Mouse (Mus musculus) lung, adult 18-20 months (tissue): ENCODE measurements around the gene Pigp.
A peak's percentile ranks its signal among the peaks of the same experiment; 100 is the strongest.

ENCODE experiments used
- DNase-seq, 2 experiments: peaks; one replicate each; pipeline ENCODE4 v3.0.0; 2022; ENCODE audit warnings: mixed read lengths in 2 of 2

Pigp gene

GRCm38 (mm10) chr16:94371301-94371931 lies at the start of gene Pigp:
Gene Pigp (minus strand): TSS chr16:94371842.
- DNase-seq: peak; percentile 30 to 39

DNA sequence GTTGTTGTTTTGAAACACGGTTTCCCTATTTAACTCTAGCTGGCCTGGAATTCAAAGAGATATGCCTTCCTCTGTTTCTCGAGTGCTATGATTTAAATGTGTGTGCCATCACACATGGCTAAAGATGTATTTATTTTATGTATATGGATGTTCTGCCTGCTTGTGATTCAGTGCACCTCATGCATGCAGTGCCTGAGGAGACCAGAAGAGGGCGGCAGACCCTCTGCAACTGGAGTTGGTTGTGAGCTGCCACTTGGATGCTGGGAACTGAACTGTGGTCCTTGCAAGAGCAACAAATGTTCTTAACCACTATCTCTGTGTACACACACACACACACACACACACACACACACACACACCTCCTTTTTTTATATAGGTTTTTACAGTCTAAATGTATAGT lies 48.9 kb upstream of the Pigp start:
- no peak for DNase-seq

- DNase-seq: no peak
Observed at GRCm38 (mm10) chr16:94414151-94414550, 42.5 kb upstream of the Pigp start.

DNA sequence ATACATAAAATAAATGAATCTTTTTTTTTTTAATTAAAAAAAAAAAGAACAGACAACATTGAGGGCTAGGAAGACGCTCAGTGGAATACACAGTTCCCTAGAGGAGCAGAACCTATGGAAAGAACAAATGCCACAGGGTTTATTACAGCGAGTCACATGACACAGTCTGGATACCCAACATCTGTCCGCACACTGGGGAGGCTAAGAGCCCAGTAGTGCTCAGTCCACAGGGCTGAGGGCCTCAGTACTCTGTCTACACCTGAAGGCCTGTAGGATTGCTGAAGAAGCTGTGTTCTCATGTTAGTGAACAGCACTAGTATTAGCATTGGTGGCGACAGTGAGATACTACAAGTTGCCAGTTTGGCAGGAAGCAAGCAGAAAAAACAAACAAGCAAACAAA lies 41.1 kb upstream of the Pigp start:
- DNase-seq: no peak

DNA sequence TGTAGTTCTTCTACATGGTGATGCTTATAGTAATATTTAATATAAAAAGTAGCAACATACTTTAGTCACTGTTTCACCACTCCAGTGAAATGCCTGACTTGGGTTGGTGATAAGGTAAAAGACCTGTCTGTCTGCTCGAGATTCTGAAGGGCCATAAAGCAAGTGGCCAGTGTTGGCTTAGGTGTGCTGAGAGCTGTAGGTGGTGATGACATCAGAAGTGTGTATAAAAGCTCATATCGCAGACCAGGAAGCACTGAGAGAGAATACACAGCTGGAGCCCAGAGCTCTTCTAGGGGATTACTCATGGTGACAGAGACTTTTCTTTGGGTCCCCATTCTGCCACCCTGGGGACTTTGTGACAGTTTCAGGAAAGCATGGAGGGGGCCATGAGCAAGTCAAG lies 40.6 kb upstream of the Pigp start:
- DNase-seq: no peak

DNA sequence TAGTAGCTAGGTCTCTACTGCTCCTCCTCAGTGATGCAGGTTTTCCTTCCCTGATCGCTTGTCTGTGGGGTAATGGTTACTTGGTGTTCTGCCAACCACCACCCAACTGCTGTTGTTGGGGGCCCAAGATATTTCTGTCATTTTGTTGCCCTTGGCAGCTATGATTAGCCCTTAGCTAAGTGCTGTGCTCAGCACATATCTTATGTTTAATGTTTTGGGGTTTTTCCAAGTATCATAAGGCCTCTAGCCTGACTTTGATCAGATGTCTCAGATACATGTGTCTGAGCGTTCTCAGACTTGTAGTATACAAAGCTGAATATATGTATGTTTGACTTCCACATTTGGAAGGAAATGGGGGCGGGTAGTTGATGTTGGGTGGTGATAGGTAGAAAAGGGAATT lies 39.6 kb upstream of the Pigp start:
- DNase-seq: no peak

- DNase-seq: no peak
Observed at GRCm38 (mm10) chr16:94402185-94402584, 30.5 kb upstream of the Pigp start.

DNA sequence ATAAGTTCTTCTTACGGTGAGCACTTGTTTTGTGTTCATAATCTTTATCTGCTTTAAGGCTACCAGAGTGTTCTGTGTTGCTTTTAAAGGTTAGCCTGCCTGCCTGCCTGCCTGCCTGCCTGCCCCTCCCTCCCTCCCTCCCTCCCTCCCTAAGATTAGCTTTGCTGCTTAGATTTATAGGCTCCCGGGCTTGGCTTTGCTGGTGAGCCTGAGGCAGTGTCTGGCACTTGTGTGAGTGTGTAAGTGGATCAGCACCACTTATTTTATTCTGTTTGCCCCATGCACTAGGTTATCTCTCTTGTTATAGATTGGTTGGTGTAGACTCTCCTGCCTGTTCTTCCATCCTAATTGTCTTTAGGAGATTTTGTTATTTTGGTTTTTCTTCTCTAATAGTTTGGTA lies 30.0 kb upstream of the Pigp start:
- DNase-seq: no peak

DNA sequence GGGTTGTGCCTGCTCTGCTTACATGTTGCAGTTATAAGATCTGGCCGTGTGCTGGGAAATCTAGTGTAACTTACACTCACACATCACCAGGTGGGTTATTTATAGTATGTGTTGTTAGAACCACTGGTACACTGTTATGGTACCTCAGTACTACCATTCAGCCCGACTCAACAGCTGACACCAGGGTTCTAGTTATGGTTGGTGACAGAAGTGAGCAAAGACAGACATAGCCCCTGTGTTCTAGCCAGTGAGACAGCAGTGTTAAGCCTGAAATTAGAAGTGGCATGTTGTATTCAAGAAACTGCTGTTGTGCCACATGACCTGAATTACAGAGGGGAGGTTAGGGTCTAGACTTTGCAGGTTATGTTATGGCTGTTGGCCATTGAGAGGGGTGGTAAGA lies 27.5 kb upstream of the Pigp start:
- no peak for DNase-seq

- DNase-seq: no peak
Observed at GRCm38 (mm10) chr16:94396641-94397040, 25.0 kb upstream of the Pigp start.

DNA sequence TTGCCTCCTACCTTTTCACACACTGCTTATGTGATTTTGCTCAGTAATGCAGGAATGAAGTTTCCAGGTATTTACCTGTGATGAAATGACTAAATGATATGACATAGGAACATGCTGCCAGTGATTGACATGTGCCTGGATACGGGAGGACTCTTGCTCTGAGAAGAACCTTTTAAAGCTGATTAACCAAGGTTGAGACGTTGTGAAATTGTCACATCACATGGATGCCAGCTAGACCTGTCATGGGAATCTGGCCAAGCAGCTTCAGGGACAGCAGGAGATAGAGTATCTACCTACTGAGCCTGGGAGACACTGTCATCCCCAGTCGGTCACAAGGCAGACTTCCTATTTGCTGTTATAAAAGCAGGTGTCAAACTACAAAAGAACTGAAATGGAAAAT lies 23.4 kb upstream of the Pigp start:
- DNase-seq: no peak

- DNase-seq: no peak
Observed at GRCm38 (mm10) chr16:94392299-94392698, 20.7 kb upstream of the Pigp start.

DNA sequence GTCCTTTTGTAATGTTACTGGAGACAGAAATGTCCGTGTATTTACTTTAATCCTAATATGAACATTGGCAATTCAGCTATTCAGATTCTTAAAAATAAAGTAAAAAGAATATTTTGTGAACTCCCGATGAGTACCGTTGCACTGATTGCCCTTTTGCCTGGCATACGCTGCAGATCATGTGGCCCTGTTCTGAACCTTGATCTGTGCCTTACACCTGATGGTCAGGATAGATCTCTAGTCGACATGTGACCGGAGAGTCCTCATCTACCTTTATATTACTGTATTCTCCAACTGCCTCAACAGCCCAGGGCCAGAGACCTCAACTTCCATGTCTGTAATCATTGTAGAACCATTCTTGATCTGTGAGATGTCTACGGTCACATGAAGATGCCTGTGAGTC lies 16.0 kb upstream of the Pigp start:
- DNase-seq: no peak

DNA sequence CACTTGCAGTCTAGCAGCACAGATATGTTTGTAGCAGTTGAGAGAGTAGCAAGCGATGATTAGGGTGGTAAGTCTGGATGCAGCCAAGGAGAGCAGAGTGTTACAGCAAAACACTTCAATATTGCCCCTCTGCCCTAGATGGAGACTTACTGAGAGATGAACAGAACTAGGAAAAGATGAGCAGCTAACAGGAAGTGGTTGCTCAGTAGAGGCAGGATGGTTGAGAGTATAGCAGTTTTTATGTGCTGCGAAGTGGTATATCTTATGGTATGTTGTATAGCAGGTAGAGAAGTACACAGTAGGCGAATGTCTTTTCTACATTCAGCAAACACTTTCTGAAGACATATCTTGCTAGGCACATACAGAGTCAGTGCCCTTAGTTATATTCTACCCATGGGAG lies 11.6 kb upstream of the Pigp start:
- no peak for DNase-seq

DNA sequence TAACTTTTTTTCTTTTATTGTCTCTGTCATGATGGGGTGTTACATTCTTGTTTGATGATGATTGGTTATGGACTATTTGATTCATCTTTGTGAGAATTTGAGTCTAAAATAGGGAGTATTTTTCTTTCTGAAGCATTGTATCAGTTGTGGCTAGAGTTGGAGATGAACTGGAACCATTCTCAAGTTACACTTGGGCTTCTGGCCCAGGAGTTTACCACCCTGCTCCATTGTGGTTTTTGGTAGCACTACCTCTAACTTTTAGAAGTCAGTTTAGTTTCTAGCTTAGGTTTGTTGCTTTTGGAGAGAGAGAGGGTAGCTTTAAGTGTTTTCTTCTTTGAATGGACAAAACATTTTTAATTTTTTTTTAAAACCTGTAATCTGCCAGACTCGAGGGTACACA lies 7.7 kb upstream of the Pigp start:
- DNase-seq: no peak

DNA sequence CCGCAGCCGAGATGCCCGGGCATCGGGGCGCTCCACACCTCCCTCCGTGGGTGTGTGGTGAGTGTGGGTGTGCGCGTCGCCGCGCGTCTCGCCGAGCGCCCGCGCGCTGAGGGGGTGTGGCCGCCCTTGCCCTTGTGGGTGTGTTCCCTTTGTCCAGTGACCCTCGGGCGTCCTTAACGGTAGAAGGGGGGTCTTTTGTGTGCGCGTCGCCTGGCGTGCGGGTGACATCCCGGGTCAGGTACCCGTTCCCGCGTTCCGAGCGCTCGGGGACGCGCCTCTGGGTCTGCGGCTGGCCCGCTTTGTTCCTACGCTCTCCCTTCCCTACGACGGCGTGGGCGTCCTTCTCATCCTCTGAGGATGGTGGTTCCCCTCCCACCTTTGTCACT lies 734 bp downstream of the Pigp start:
- peak; percentile 75 to 77 for DNase-seq

DNA sequence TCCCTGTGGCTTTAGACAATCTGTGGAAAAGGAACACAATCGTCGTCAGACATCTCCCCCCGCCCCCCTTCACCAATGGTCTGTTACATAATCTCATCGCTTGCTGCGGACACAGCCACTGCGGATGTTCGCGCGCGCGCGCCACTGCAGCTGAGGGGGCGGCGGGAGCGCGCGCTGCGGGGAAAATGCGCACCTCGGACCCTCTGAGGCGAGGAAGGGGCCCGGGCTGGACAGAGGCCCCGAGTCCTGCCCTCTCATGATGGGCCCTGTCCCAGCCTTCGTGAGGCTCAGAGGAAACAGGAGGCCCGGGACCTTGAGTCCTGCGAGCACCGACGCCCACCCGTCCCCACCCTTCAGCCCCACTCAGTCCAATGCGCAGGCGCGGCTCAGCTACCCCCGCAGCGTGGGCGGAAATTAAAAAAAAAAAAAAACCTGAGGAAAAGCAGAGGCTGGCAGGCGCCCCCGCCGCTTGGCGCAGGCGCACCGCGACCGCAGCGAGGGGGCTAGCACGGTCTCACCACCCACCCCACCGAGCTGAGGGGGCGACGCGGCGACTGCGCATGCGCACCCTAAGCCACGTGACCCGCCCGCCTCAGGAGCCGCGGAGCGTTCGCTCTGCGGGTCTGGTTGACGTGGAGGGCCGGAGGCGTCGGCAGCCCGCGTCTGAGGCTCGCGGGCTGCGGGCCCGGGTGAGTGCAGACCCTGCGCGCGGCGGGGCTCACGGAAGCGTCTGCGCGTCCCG lies 1.3 kb downstream of the Pigp start, which contains the start of gene Ttc3:
Ttc3 (plus strand) TSS at position 446 of the 742 bp plus-strand sequence.
- DNase-seq: peak; percentile 89

DNA sequence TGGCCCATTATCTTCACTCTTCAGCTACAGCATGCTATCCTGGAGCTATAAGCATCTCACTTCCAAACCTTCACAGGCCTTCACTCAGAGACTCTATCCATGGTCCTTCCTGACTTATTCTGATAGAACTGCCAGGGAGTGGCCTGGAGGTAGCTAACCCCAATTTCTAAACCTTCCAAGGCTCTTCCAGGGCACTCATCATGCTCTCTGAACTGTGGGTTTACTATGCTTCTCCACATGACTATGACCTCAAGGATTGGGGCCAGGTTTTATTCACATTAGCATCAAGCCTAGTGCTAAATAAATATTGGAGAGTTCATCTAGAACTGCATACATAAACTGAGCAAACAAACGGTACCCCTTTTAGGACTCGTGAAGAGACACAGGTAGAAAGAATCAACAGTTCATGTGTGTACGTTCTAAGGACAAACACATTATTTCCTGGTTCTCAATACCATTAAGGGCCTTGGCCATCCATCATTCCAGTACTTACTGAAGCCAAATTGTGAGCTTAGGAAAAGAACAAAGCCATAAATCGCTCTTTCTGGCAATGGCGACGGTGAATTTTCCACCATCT lies 2.0 kb downstream of the Pigp start:
- no peak for DNase-seq

GRCm38 (mm10) chr16:94365435-94365834 lies 6.2 kb downstream of the Pigp start:
- no peak for DNase-seq

GRCm38 (mm10) chr16:94363814-94364213 lies 7.8 kb downstream of the Pigp start:
- DNase-seq: no peak

DNA sequence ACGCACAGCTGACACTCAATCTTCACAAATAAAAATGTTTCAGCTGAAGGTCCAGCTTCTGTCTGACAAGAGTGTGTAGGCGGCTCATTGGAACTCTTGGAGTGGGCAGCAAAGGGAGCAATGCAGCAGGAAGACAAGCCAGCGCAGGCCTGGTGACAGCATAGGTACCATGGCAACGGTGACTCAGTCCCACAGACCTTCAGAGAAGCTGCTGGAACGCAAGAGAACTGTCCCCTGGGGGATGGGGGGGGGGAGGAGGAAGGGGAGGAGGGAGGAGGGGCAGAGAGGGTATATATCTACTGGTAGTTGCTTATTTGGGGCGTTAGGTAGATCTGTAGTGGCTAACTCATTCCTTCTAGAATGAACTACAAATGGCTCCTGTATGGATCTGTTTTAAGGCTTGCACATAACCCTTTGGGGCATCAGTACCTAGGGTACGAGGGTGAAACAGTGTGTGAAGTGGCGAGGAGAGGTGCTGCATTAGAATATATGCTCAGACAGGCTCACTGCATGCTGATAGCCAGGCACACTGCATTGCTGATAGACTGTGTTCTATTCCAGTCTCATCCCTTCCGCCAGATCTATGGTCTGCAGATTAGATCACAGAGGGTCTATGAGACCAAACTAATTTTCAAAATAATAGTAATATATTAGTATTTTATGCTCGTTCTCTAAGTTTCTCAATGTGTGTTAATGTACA lies 9.3 kb downstream of the Pigp start:
- DNase-seq: peak; percentile 15 to 23

DNA sequence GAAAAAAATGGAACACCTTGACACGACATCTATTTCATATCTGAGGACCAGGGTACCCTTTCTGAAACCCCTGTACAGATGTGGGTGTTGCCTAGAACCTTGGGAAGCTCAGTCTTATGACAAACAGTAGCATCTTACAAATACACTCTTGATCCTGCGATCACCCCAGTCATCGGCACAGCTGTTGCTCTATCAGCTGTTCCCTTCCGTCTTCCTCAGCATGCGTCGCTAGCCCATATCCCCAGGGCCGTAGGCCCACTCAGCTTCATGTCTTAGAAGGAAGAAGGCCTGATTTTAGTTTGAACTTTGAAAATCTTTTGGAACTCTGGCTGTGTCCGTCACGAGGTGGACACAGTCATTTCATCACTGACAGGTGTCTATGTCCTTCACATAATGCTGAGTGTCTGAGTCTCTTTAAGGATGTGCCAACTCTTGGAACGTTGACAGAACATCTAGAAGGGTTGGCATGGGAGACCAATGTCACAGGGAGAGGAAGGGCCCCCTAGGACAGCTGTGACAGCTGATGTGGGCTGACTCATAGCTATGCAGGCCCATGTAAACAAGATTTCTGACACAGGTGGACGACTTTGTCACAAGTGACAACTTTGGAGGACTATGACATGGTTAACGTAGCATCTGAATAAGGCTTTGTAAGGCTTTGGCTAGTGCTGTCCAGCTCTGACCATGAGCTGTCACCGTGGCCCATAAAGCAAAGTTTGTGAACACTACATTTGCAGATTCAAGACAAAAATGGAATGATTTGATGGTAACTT lies 10.9 kb downstream of the Pigp start:
- no peak for DNase-seq

DNA sequence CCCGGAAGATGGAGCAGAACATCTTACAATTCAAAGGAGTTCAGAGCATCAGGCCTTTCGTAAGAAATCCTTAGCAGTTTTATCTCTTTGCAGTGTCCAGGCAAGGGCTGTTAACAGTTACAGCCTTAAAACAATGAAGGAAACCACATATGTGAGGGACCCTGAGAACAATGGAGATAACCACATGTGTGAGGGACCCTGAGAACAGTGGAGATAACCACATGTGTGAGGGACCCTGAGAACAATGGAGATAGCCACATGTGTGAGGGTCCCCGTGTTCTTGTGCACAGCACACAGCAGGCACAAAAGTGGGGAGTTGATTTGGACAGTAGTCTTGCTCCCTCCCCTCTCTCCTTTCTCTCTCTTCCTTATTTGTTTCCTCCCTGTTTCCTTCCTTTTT lies 13.6 kb downstream of the Pigp start:
- no peak for DNase-seq
